Mouse (Mus musculus) MEL (cell line): ENCODE data around the gene Lix1l. TPM values are rescaled to one million over a fixed set of nuclear protein-coding genes. Genes with fewer than 3 reads are reported as not detected.
A peak's percentile ranks its signal among the peaks of the same experiment; 100 is the strongest.

Source experiments
- DNase-seq: peaks from one replicate; pipeline ENCODE4 v3.0.0; 2011; ENCODE audit warnings: low read depth, low spot score
- H3K27ac ChIP-seq: 2 replicates; pipeline ENCODE4 v1.5.1; 2012; ENCODE audit warnings: low read depth, mild to moderate bottlenecking, control low read depth, low read length, moderate library complexity; ENCODE audit not compliant: control insufficient read depth
- H3K27me3 ChIP-seq, 2 experiments: fragments of 150-350 bp in 1 of 2; sonication (generic) in 1 of 2; 2 replicates each; pipeline ENCODE4 v1.6.1; 2012; ENCODE audit warnings: low read length in 2 of 2, mild to moderate bottlenecking in 2 of 2, improper control_type of control experiment in 1 of 2, moderate library complexity in 1 of 2; ENCODE audit not compliant: insufficient read depth in 2 of 2, control insufficient read depth in 1 of 2
- H3K36me3 ChIP-seq, 2 experiments: 2 replicates each; pipeline ENCODE4 v1.6.1; 2012 to 2014; ENCODE audit warnings: low read length in 2 of 2, improper control_type of control experiment in 1 of 2, inconsistent platforms in 1 of 2, mild to moderate bottlenecking in 1 of 2; ENCODE audit not compliant: insufficient read depth in 2 of 2, control insufficient read depth in 1 of 2
- H3K4me1 ChIP-seq, 2 experiments: fragments of 150-350 bp in 1 of 2; sonication (generic) in 1 of 2; 2 replicates each; pipeline ENCODE4 v1.6.1; 2012; ENCODE audit warnings: low read length in 2 of 2, improper control_type of control experiment in 1 of 2, mild to moderate bottlenecking in 1 of 2; ENCODE audit not compliant: insufficient read depth in 2 of 2, control insufficient read depth in 1 of 2
- H3K4me3 ChIP-seq, 2 experiments: fragments of 150-350 bp in 1 of 2; sonication (generic) in 1 of 2; 2 replicates each; pipeline ENCODE4 v1.5.1; 2012; ENCODE audit warnings: low read depth in 2 of 2, low read length in 2 of 2, mild to moderate bottlenecking in 2 of 2, moderate library complexity in 2 of 2, control low read depth in 1 of 2, improper control_type of control experiment in 1 of 2; ENCODE audit not compliant: control insufficient read depth in 1 of 2, insufficient read depth in 1 of 2
- H3K79me2 ChIP-seq: 2 replicates; pipeline ENCODE4 v1.6.1; 2012; ENCODE audit warnings: mild to moderate bottlenecking, low read length, moderate library complexity; ENCODE audit not compliant: control insufficient read depth, poor library complexity, insufficient read depth
- H3K9ac ChIP-seq: 2 replicates; pipeline ENCODE4 v1.6.1; 2012; ENCODE audit warnings: low read depth, mild to moderate bottlenecking, control low read depth, low read length, moderate library complexity; ENCODE audit not compliant: control insufficient read depth, poor library complexity, severe bottlenecking
- H3K9me3 ChIP-seq: fragments of 150-350 bp; sonication (generic); replicated peaks from 2 replicates; pipeline ENCODE4 v1.6.1; 2012; ENCODE audit warnings: mild to moderate bottlenecking, low read length, improper control_type of control experiment, moderate library complexity; ENCODE audit not compliant: insufficient read depth
- CHD1 ChIP-seq: IDR thresholded peaks from 2 replicates; pipeline ENCODE4 v1.6.1; 2012; ENCODE audit warnings: low read depth, mild to moderate bottlenecking, inconsistent platforms, low read length, improper control_type of control experiment
- CTCF ChIP-seq, 3 experiments: IDR thresholded peaks in 2 of 3; conservative IDR thresholded peaks in 1 of 3; 2 replicates each; pipeline ENCODE4 v1.5.1; 2011 to 2012; ENCODE audit warnings: low read length in 3 of 3, low read depth in 2 of 3, mild to moderate bottlenecking in 2 of 3, improper control_type of control experiment in 1 of 3, inconsistent platforms in 1 of 3, mixed read lengths in 1 of 3, moderate library complexity in 1 of 3; ENCODE audit not compliant: control insufficient read depth in 1 of 3, insufficient read depth in 1 of 3, poor library complexity in 1 of 3, severe bottlenecking in 1 of 3
- ETS1 ChIP-seq: IDR thresholded peaks from 2 replicates; pipeline ENCODE4 v1.6.1; 2012; ENCODE audit warnings: low read depth, mild to moderate bottlenecking, inconsistent platforms, low read length, improper control_type of control experiment, moderate library complexity
- GATA1 ChIP-seq: IDR thresholded peaks from 2 replicates; pipeline ENCODE4 v1.6.1; 2011; ENCODE audit warnings: low read depth, low read length, improper control_type of control experiment
- HCFC1 ChIP-seq: IDR thresholded peaks from 2 replicates; pipeline ENCODE4 v1.6.1; 2012; ENCODE audit warnings: low read depth, mild to moderate bottlenecking, inconsistent platforms, low read length, improper control_type of control experiment, moderate library complexity
- JUND ChIP-seq: IDR thresholded peaks from 2 replicates; pipeline ENCODE4 v1.6.1; 2011; ENCODE audit warnings: low read depth, mild to moderate bottlenecking, improper control_type of control experiment, low read length
- MAFK ChIP-seq: IDR thresholded peaks from 2 replicates; pipeline ENCODE4 v1.6.1; 2011; ENCODE audit warnings: low read depth, mild to moderate bottlenecking, low read length, improper control_type of control experiment, borderline replicate concordance
- MAX ChIP-seq: IDR thresholded peaks from 2 replicates; pipeline ENCODE4 v1.6.1; 2011; ENCODE audit warnings: low read length, improper control_type of control experiment
- MEF2A ChIP-seq: IDR thresholded peaks from 2 replicates; pipeline ENCODE4 v1.6.1; 2014; ENCODE audit warnings: low read depth, mild to moderate bottlenecking, inconsistent platforms, low read length, improper control_type of control experiment; ENCODE audit not compliant: poor library complexity, insufficient replicate concordance, severe bottlenecking; ENCODE audit errors: extremely low read depth
- MYC ChIP-seq: IDR thresholded peaks from 2 replicates; pipeline ENCODE4 v1.6.1; 2011; ENCODE audit warnings: low read depth, mild to moderate bottlenecking, low read length, improper control_type of control experiment, moderate library complexity
- NELFE ChIP-seq: IDR thresholded peaks from 2 replicates; pipeline ENCODE4 v1.6.1; 2011; ENCODE audit warnings: low read depth, low read length, improper control_type of control experiment
- NRF1 ChIP-seq: IDR thresholded peaks from 2 replicates; pipeline ENCODE4 v1.6.1; 2014; ENCODE audit warnings: low read depth, mild to moderate bottlenecking, inconsistent platforms, low read length, improper control_type of control experiment, moderate library complexity; ENCODE audit not compliant: poor library complexity, insufficient read depth, severe bottlenecking
- POLR2A ChIP-seq, 2 experiments: IDR thresholded peaks; 2 replicates each; pipeline ENCODE4 v1.6.1; 2011 to 2012; ENCODE audit warnings: low read length in 2 of 2, mild to moderate bottlenecking in 2 of 2, control low read depth in 1 of 2, improper control_type of control experiment in 1 of 2, low read depth in 1 of 2, moderate library complexity in 1 of 2; ENCODE audit not compliant: control insufficient read depth in 1 of 2, insufficient read depth in 1 of 2, poor library complexity in 1 of 2
- POLR2AphosphoS2 ChIP-seq: IDR thresholded peaks from 2 replicates; pipeline ENCODE4 v1.6.1; 2011; ENCODE audit warnings: low read length, improper control_type of control experiment
- POLR2AphosphoS5 ChIP-seq: IDR thresholded peaks from 2 replicates; pipeline ENCODE4 v1.6.1; 2012; ENCODE audit warnings: low read depth, borderline replicate concordance, mild to moderate bottlenecking, inconsistent platforms, low read length, moderate library complexity, mixed read lengths
- RAD21 ChIP-seq: IDR thresholded peaks from 2 replicates; pipeline ENCODE4 v1.6.1; 2011; ENCODE audit warnings: mild to moderate bottlenecking, low read depth, low read length, improper control_type of control experiment
- SIN3A ChIP-seq: IDR thresholded peaks from 2 replicates; pipeline ENCODE4 v1.6.1; 2012; ENCODE audit warnings: low read length, improper control_type of control experiment, inconsistent platforms
- TAL1 ChIP-seq: IDR thresholded peaks from 2 replicates; pipeline ENCODE4 v1.6.1; 2012; ENCODE audit warnings: mild to moderate bottlenecking, inconsistent platforms, low read length, moderate library complexity, mixed read lengths
- TCF12 ChIP-seq: IDR thresholded peaks from 2 replicates; pipeline ENCODE4 v1.6.1; 2014; ENCODE audit warnings: low read depth, mild to moderate bottlenecking, inconsistent platforms, low read length, improper control_type of control experiment, moderate library complexity
- USF2 ChIP-seq, 2 experiments: IDR thresholded peaks; 2 replicates each; pipeline ENCODE4 v1.6.1; 2011 to 2012; ENCODE audit warnings: improper control_type of control experiment in 2 of 2, low read length in 2 of 2, borderline replicate concordance in 1 of 2, inconsistent platforms in 1 of 2, low read depth in 1 of 2, mild to moderate bottlenecking in 1 of 2; ENCODE audit not compliant: insufficient read depth in 1 of 2
- ZC3H11A ChIP-seq: IDR thresholded peaks from 2 replicates; pipeline ENCODE4 v1.6.1; 2012; ENCODE audit warnings: low read depth, mild to moderate bottlenecking, inconsistent platforms, low read length, improper control_type of control experiment
- ZKSCAN1 ChIP-seq: IDR thresholded peaks from 2 replicates; pipeline ENCODE4 v1.6.1; 2012; ENCODE audit warnings: low read depth, mild to moderate bottlenecking, inconsistent platforms, low read length, improper control_type of control experiment, moderate library complexity
- ZMIZ1 ChIP-seq: IDR thresholded peaks from 2 replicates; pipeline ENCODE4 v1.6.1; 2012; ENCODE audit warnings: low read depth, mild to moderate bottlenecking, inconsistent platforms, low read length, improper control_type of control experiment, moderate library complexity
- ZNF384 ChIP-seq: IDR thresholded peaks from 2 replicates; pipeline ENCODE4 v1.6.1; 2012; ENCODE audit warnings: low read depth, mild to moderate bottlenecking, inconsistent platforms, low read length, improper control_type of control experiment
- polyA plus RNA-seq, 2 experiments: library from polyadenylated mRNA; stranded (reverse) in 1 of 2; unstranded in 1 of 2; fragments of >175 nt in 1 of 2; fragments of >200 nt in 1 of 2; gene quantifications; 2 replicates each; pipeline versions ENCODE4 v1.2.1 to v1.2.4; 2012; ENCODE audit warnings: low replicate concordance in 2 of 2, low read depth in 1 of 2; ENCODE audit not compliant: insufficient read length in 2 of 2, insufficient read depth in 1 of 2, missing spikeins in 1 of 2
- total RNA-seq: library from RNA; depleted of rRNA; stranded (reverse); fragments of 300-350 nt; gene quantifications from 2 replicates; pipeline ENCODE4 v1.2.3, GENCODE M21; 2012

The Lix1l gene
- total and polyA plus RNA-seq, 3 experiments = 5.4 to 17.0 TPM; not detected in 1

DNA sequence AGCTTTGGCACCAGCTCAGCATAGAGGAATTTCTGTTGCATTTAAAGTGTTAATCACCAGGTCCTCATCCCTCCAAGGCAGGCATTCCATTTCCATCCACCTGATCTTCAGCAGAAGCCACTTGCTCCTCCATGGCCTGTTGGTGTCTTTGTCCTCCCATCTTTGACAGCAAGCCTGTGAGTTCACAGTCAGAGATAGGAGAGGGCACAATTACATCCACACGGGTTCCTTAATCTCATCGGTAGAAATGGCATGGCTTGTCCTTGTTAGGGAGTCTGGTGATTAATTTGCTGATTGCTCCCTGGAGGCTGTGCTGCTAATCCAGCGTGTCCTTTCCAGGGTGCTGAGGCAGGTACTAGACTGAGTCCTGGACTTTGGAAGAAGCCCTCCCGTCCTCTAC is 72.6 kb downstream of the Lix1l start:
- H3K36me3 ChIP-seq = peaks cover 0 to 27% of the 10 kb centered on the region in 2 experiments; a peak in 2 of 4 replicates
- no peak overlapping the region for H3K4me3 ChIP-seq

DNA sequence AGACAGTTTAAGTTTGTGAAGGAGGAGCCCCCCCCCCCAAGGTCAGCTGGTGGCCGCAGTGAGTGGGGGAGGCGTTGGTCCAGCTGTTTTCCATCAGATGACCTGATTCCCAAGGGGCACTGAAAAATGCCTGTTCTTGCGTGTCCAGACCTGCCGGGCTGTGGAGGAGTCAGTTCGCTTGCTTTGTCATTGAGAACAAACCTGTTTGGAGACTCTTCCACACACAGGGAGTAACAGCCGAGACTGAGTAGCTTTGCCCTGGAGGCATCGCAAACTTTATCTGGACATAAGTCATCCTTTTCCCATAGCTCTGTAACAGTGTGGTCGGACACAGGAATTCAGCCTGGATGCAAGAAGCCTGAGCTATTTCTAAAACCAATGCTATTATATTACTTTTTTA is 73.5 kb downstream of the Lix1l start:
- H3K27ac ChIP-seq = no peak overlapping the region

More for the DNA sequence above, 72.6 kb downstream of the Lix1l start:
- H3K27me3 ChIP-seq = no peaks in the 10 kb centered on the region
- H3K9me3 ChIP-seq = no peaks in the 10 kb centered on the region
- DNase-seq = no peak
- H3K79me2 ChIP-seq = no peaks in the 10 kb centered on the region; the same call in 1 of the 2 replicates
- TF ChIP-seq ETS1 (no peak), MAX (no peak), JUND (no peak), POLR2A (IDR thresholded peaks at IDR 0.05; ENCODE audit: control insufficient read depth in 1 of 2, insufficient read depth in 1 of 2, low read depth in 1 of 2, low read length in 2 of 2, poor library complexity in 1 of 2) (no peak), ZNF384 (no peak), CTCF (IDR thresholded peaks at IDR 0.05 in 2 of 3, conservative IDR thresholded peaks at IDR 0.05 in 1 of 3; ENCODE audit: control insufficient read depth in 1 of 3, insufficient read depth in 1 of 3, low read depth in 2 of 3, low read length in 3 of 3, poor library complexity in 1 of 3, severe bottlenecking in 1 of 3) (no peak)
- TF ChIP-seq, all 39 proteins: peak for 0
- H3K27ac ChIP-seq = no peak overlapping the region
- H3K4me1 ChIP-seq = peaks cover 7 to 26% of the 10 kb centered on the region in 2 experiments
- no peak overlapping the region for H3K9ac ChIP-seq

GRCm38 (mm10) chr3:96675171-96675570 is 74.2 kb downstream of the Lix1l start:
- no peak overlapping the region for H3K4me3 ChIP-seq
- H3K9me3 ChIP-seq = no peaks in the 10 kb centered on the region
- H3K27ac ChIP-seq = no peak overlapping the region
- peaks cover 0 to 36% of the 10 kb centered on the region in 2 experiments; a peak in 2 of 4 replicates for H3K36me3 ChIP-seq
- peak; percentile 94 for DNase-seq
- H3K27me3 ChIP-seq = no peaks in the 10 kb centered on the region
- H3K4me1 ChIP-seq = peaks cover 17 to 38% of the 10 kb centered on the region in 2 experiments
- H3K79me2 ChIP-seq = no peaks in the 10 kb centered on the region; the same call in 1 of the 2 replicates
- no peak overlapping the region for H3K9ac ChIP-seq
- TF ChIP-seq TCF12 (no peak), SIN3A (peak; percentile 38; the same call in 1 of the 2 replicates), CHD1 (no peak), ZMIZ1 (no peak), POLR2AphosphoS5 (no peak), NELFE (no peak), GATA1 (no peak; the same call in 1 of the 2 replicates), ETS1 (no peak), ZKSCAN1 (no peak), JUND (no peak), TAL1 (no peak), HCFC1 (peak; percentile 41; the same call in 1 of the 2 replicates), MAFK (no peak), RAD21 (no peak), POLR2A (IDR thresholded peaks at IDR 0.05; ENCODE audit: control insufficient read depth in 1 of 2, insufficient read depth in 1 of 2, low read depth in 1 of 2, low read length in 2 of 2, poor library complexity in 1 of 2) (no peak), POLR2AphosphoS2 (no peak), MEF2A (no peak), MYC (0 out of 2 replicates have a peak, but pooled peaks have one; percentile 43), NRF1 (no peak)

More for the DNA sequence above, 73.5 kb downstream of the Lix1l start:
- Histone ChIP-seq H3K79me2 (no peaks in the 10 kb centered on the region; the same call in 1 of the 2 replicates), H3K27me3 (no peaks in the 10 kb centered on the region), H3K4me1 (peaks cover 15 to 35% of the 10 kb centered on the region in 2 experiments), H3K4me3 (no peak overlapping the region), H3K9me3 (no peaks in the 10 kb centered on the region), H3K36me3 (peaks cover 0 to 33% of the 10 kb centered on the region in 2 experiments; a peak in 2 of 4 replicates)
- TF ChIP-seq CTCF (IDR thresholded peaks at IDR 0.05 in 2 of 3, conservative IDR thresholded peaks at IDR 0.05 in 1 of 3; ENCODE audit: control insufficient read depth in 1 of 3, insufficient read depth in 1 of 3, low read depth in 2 of 3, low read length in 3 of 3, poor library complexity in 1 of 3, severe bottlenecking in 1 of 3) = no peak
- TF ChIP-seq JUND = no peak
- TF ChIP-seq ZC3H11A = no peak
- no peak for TF ChIP-seq RAD21
- no peak for TF ChIP-seq HCFC1
- TF ChIP-seq USF2 (IDR thresholded peaks at IDR 0.05; ENCODE audit: borderline replicate concordance in 1 of 2, insufficient read depth in 1 of 2, low read depth in 1 of 2, low read length in 2 of 2) = no peak
- TF ChIP-seq, all 39 proteins: peak for 0
- no peak for DNase-seq
- no peak overlapping the region for H3K9ac ChIP-seq
